Mouse (Mus musculus) liver, postnatal 0 days (tissue): ENCODE data around the gene Pole4. TPM values are rescaled to one million over a fixed set of nuclear protein-coding genes. Genes with fewer than 3 reads are reported as not detected.

ENCODE experiments used
- ATAC-seq: fragments of 200-750 bp; cut with Nextera tagmentation; 2 replicates; pipeline ENCODE4 v1.8.0; 2017; ENCODE audit warnings: mild to moderate bottlenecking, moderate library complexity
- DNase-seq: peaks from one replicate; pipeline ENCODE4 v3.0.0-alpha.2; 2016
- H3K27ac ChIP-seq: fragments of 300-500 bp; sonication (generic); 2 replicates; pipeline ENCODE4 v1.5.1; 2014; ENCODE audit warnings: antibody characterized with exemption, moderate library complexity, mild to moderate bottlenecking, low read depth
- H3K27me3 ChIP-seq: fragments of 300-500 bp; sonication (generic); 2 replicates; pipeline ENCODE4 v1.6.1; 2014; ENCODE audit warnings: low read length, control low read depth, mixed read lengths; ENCODE audit not compliant: insufficient read depth
- H3K36me3 ChIP-seq: fragments of 300-500 bp; sonication (generic); replicated peaks from 2 replicates; pipeline ENCODE4 v1.6.1; 2014; ENCODE audit warnings: mild to moderate bottlenecking, control low read depth, low read length, moderate library complexity, mixed read lengths; ENCODE audit not compliant: insufficient read depth
- H3K4me1 ChIP-seq: fragments of 300-500 bp; sonication (generic); 2 replicates; pipeline ENCODE4 v1.6.1; 2014; ENCODE audit warnings: antibody characterized with exemption, mild to moderate bottlenecking, control low read depth; ENCODE audit not compliant: insufficient read depth
- H3K4me2 ChIP-seq: fragments of 300-500 bp; sonication (generic); 2 replicates; pipeline ENCODE4 v1.6.1; 2014; ENCODE audit warnings: low read depth, mild to moderate bottlenecking, low read length, moderate library complexity, mixed read lengths
- H3K4me3 ChIP-seq: fragments of 300-500 bp; sonication (generic); 2 replicates; pipeline ENCODE4 v1.5.1; 2014; ENCODE audit warnings: low read depth, low read length
- H3K9ac ChIP-seq: fragments of 300-500 bp; sonication (generic); replicated peaks from 2 replicates; pipeline ENCODE4 v1.6.1; 2014; ENCODE audit warnings: mild to moderate bottlenecking, moderate library complexity
- H3K9me3 ChIP-seq: fragments of 300-500 bp; sonication (generic); 2 replicates; pipeline ENCODE4 v1.6.1; 2016; ENCODE audit warnings: mild to moderate bottlenecking, control low read depth, low read length, mixed read lengths
- CTCF ChIP-seq: sonication (generic); IDR thresholded peaks from 2 replicates; pipeline ENCODE4 v1.5.1; 2016; ENCODE audit warnings: antibody characterized with exemption, low read depth
- EP300 ChIP-seq: IDR thresholded peaks from 2 replicates; pipeline ENCODE4 v1.6.1; 2016; ENCODE audit warnings: antibody characterized with exemption, low read depth, mild to moderate bottlenecking
- WGBS: fragments of 180-500 bp; shearing (Covaris S2); extraction: QIAGEN DNeasy Blood & Tissue Kit; methylation state at CpG from one replicate; pipeline ENCODE4 v1.1.7; 2014; ENCODE audit not compliant: insufficient replicate concordance; 5-methylcytosine and 5-hydroxymethylcytosine counted together
- polyA plus RNA-seq: library from polyadenylated mRNA; unstranded; fragments of >200 nt; fragmentation: Nextera tagmentation; extraction: Ambion mirVana; gene quantifications from 2 replicates; pipeline ENCODE4 v1.2.1, GENCODE M21; 2015

The Pole4 gene
- polyA plus RNA-seq, 1 experiment from 2014 or later = 87.7 TPM

DNA sequence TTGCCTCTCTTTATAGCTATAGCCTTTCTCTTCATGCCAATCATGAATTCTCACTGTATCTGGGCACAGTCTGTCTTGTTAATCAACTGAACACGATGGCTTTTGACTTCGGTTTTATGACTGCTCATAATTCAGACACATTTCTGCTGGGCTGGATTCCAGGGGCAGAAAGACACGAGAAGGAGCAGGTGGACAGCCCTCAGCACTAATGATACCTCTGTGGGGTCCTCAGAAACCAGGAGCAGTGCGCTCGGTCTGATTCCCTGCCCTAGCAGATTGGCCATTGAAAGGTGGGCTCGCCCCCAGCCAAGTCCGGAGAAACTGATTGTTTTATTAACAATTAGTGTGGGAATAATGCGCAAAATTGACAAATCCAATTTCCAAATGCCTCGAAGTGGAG, 101.9 kb downstream of the Pole4 start:
- ATAC-seq = no peak
- TF ChIP-seq EP300 (no peak), CTCF (no peak)
- Histone ChIP-seq H3K4me2 (no peak overlapping the region), H3K9ac (no peak overlapping the region), H3K4me1 (no peaks in the 10 kb centered on the region), H3K4me3 (no peak overlapping the region), H3K27me3 (no peaks in the 10 kb centered on the region), H3K36me3 (no peaks in the 10 kb centered on the region), H3K27ac (no peak overlapping the region), H3K9me3 (no peaks in the 10 kb centered on the region)
- no peak for DNase-seq
- WGBS = 72% methylated on average over 9 of the region's 9 CpGs

DNA sequence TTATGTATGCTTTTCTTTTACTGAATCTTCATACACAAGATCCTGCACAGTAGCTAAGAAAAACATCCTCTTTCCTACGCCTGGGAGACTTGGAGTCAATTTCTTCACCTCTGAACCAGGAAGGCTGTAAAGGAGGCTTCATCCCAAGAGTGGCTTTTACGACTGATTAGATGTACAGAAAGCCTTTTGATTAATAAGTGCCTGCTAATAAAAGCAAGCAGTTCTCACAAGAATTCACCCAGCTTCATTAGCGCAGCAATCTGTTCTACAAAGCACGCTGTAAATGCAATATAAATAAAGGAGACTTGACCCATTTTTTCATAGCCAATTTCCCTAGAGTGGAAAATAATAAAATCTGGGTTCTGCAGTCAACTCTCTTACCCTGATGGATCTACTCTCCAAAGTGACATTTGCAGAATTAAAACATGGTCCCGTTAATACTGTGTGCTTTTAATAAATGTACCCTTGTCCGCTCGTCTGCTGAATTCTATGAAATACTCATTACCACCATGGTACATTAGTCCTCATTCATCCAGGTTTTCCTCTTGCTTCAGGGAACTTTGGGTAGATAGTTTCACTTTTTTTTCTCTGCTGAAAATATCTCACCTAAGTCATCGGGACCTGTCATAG, 109.6 kb downstream of the Pole4 start:
- no peak for TF ChIP-seq CTCF
- no peak for TF ChIP-seq EP300

DNA sequence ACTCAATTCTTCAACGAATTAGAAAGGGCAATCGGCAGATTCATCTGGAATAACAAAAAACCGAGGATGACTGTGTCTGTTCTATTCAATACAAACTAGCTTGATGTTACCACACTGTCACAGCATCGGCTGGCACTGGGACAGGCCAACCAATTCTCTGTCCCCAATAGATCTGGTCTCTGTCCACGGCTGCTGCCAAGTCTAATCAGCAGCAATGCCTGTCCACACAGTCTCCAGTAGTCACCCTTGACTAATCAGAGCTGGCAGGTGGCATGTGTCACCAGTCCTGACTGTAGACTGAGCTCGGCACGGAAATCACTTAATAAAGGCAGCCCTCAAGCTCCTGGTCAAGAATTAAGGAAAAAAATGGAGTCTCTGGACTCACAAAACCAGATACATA, 115.8 kb downstream of the Pole4 start:
- H3K4me3 ChIP-seq = no peak overlapping the region
- no peak overlapping the region for H3K4me2 ChIP-seq
- TF ChIP-seq EP300 = no peak
- TF ChIP-seq CTCF = no peak
- no peaks in the 10 kb centered on the region for H3K4me1 ChIP-seq
- H3K27ac ChIP-seq = no peak overlapping the region
- H3K9me3 ChIP-seq = no peaks in the 10 kb centered on the region
- ATAC-seq (no peak), DNase-seq (no peak)
- 76% methylated on average over 7 of the region's 7 CpGs for WGBS
- no peaks in the 10 kb centered on the region for H3K27me3 ChIP-seq
- no peak overlapping the region for H3K9ac ChIP-seq
- H3K36me3 ChIP-seq = no peaks in the 10 kb centered on the region

More for the DNA sequence above, 109.6 kb downstream of the Pole4 start:
- Histone ChIP-seq H3K4me3 (no peak overlapping the region), H3K9me3 (no peaks in the 10 kb centered on the region), H3K27me3 (no peaks in the 10 kb centered on the region), H3K27ac (no peak overlapping the region), H3K9ac (no peak overlapping the region), H3K36me3 (no peaks in the 10 kb centered on the region), H3K4me1 (no peaks in the 10 kb centered on the region), H3K4me2 (no peak overlapping the region)
- ATAC-seq (no peak), DNase-seq (no peak)
- WGBS = 75% methylated on average over 8 of the region's 8 CpGs

DNA sequence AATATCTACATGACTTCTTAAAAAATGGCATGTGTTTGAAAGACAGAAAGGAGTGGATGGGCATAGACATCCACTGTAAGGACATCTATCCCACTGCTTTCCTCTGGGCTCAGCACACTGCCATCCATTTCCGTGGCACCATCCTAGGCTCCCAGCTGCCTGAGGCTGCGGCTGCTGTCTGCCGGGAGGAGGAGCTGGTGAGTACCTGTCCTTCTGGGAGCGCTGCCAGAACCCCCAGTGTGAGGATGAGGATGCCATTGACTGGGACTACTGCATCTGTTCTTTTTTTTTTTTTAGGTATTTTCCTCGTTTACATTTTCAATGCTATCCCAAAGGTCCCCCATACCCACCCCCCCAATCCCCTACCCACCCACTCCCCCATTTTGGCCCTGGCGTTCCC, 119.8 kb downstream of the Pole4 start:
- ATAC-seq (no peak), DNase-seq (no peak)
- Histone ChIP-seq H3K4me3 (no peak overlapping the region), H3K36me3 (no peaks in the 10 kb centered on the region), H3K27me3 (no peaks in the 10 kb centered on the region), H3K9me3 (no peaks in the 10 kb centered on the region), H3K9ac (no peak overlapping the region), H3K4me2 (no peak overlapping the region), H3K4me1 (no peaks in the 10 kb centered on the region), H3K27ac (no peak overlapping the region)
- WGBS = 64% methylated on average over 5 of the region's 6 CpGs
- TF ChIP-seq CTCF = no peak

DNA sequence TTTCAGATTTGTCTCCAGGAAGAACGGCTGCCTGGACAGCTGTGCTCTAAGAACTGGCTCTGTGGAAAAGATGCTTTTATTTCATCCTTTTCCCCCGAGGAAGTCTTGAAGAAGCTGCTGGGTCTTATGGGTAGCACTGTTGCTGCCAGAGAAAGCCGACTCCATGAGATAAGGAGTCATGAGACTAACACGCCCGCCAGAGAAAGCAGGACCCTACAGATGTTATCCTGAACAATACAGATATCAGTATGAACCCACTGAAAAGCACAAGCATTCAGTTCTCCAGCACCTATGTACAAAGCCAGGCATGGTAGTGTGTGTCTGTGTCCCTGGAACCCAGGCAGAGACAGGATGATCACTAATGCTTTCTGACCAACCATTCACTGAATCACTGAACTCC, 129.7 kb downstream of the Pole4 start:
- Histone ChIP-seq H3K36me3 (no peaks in the 10 kb centered on the region), H3K9ac (no peak overlapping the region), H3K9me3 (no peaks in the 10 kb centered on the region), H3K4me3 (no peak overlapping the region), H3K27me3 (no peaks in the 10 kb centered on the region), H3K4me2 (no peak overlapping the region), H3K27ac (no peak overlapping the region), H3K4me1 (no peaks in the 10 kb centered on the region)
- DNase-seq (no peak), ATAC-seq (no peak)
- WGBS = 65% methylated on average over 5 of the region's 5 CpGs
- TF ChIP-seq CTCF (no peak), EP300 (no peak)

Other genes with a start within 250 kb of the Pole4 start
- 3.0 and 3.3 TPM in 2 replicates for gene Hk2, start 69.1 kb upstream of the Pole4 start, polyA plus RNA-seq
- 0.08 and 0.12 TPM in 2 replicates for gene Sema4f, start 234.4 kb upstream of the Pole4 start, polyA plus RNA-seq
- gene M1ap, start 241.5 kb upstream of the Pole4 start, polyA plus RNA-seq = 3.8 and 4.3 TPM in 2 replicates